In the genomic region with DNA sequence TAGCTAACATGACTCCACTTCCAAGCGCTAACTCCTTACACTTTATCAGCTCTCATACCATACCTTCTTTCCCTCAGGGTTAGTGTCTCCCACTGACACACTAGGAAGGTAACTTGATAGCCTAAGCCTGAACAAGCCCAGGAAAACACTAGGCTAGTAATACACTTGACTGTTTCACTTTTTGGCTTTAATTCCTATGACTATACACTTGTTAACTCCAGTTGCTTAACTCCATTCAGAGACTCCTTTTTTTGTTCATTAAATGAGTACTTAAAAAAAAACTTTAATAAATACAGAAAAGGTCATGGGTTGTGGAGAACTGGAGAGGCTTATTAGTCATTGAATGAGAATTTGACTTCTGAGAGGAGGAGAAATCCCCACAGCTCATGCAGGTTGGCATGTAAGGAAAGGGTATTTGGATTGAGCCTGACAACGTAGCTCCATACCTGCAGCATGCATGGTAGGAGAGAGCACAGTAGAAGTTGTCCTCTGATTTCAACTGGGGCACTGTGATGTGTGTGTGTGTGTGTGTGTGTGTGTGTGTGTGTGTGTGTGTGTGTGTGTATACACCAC, we compare ENCODE assay signal across 26 mouse cellular contexts. TPM values are rescaled to one million over a fixed set of nuclear protein-coding genes. Genes with fewer than 3 reads are reported as not detected.
DNase-seq lines count a peak whose midpoint lies in the region; ATAC-seq and TF ChIP-seq lines count a peak whose summit lies in the region.
"Had no signal": no experiment of that assay in that cellular context is flagged by ENCODE, and none has a peak within 500 bp of the region (broad histone marks: within the 10 kb centered on the region; RNA-seq: fewer than 3 reads in every experiment).

No protein-coding gene starts in this region.

- H3K4me1 ChIP-seq in kidney, adult 2 months (ENCODE audit: control insufficient read depth, insufficient read depth, low read length) = peaks cover 2% of the 10 kb centered on the region; the same call in 1 of the 2 replicates
- H3K4me1 ChIP-seq: embryonic facial prominence, embryonic 15.5 days; forebrain, embryonic 10.5 days; forebrain, embryonic 15.5 days; midbrain, embryonic 13.5 days; neural tube, embryonic 13.5 days had no signal

- H3K4me3 ChIP-seq in kidney, adult 2 months (ENCODE audit: insufficient read depth, low read depth, low read length) = no peak overlapping the region
- H3K4me3 ChIP-seq: embryonic facial prominence, embryonic 15.5 days; forebrain, embryonic 10.5 days; forebrain, embryonic 15.5 days; limb, embryonic 13.5 days; midbrain, embryonic 13.5 days; neural tube, embryonic 13.5 days had no signal

- no peak overlapping the region for H3K27ac ChIP-seq in kidney, adult 2 months (ENCODE audit: insufficient read depth, low read depth, low read length)
- H3K27ac ChIP-seq: embryonic facial prominence, embryonic 15.5 days; forebrain, embryonic 10.5 days; forebrain, embryonic 15.5 days; hindbrain, embryonic 14.5 days; limb, embryonic 13.5 days; macrophage; midbrain, embryonic 13.5 days; neural tube, embryonic 13.5 days had no signal

- peak; percentile 97 for ATAC-seq in Patski
- ATAC-seq: forebrain, embryonic 15.5 days; intestine, postnatal 0 days; midbrain, embryonic 13.5 days had no signal

- WGBS in kidney, adult 2 months = 61% methylated on average over 2 of the region's 2 CpGs

- CTCF ChIA-PET in Patski (lab: Charles Lee) = interaction anchor here (0.9 to 1.4 kb wide), 3 partner anchors 12 to 34 kb away, joined by 3 to 9 read pairs (median 3); no protein-coding TSS in a partner anchor

- POLR2A ChIA-PET in Patski (lab: Charles Lee) = interaction anchor here (0.6 to 0.8 kb wide), 2 partner anchors 10 to 85 kb away, joined by 3 read pairs; no protein-coding TSS in a partner anchor

- no peak for TF ChIP-seq POLR2A in kidney, adult 2 months (IDR thresholded peaks at IDR 0.05; ENCODE audit: low read depth, low read length)

- no peaks in the 10 kb centered on the region for H3K36me3 ChIP-seq in kidney, adult 2 months (ENCODE audit: control insufficient read depth, insufficient read depth, low read length)
- H3K36me3 ChIP-seq: G1E had no signal

- in situ Hi-C loops in Patski (cut with MboI; ENCODE audit: low pct_unique_long_range_greater_than_20kb) = no loop called here

- TF ChIP-seq CTCF in kidney, adult 2 months (conservative IDR thresholded peaks at IDR 0.05; ENCODE audit: insufficient read depth, insufficient read length, low read depth, low read length) = no peak
- no peak for TF ChIP-seq CTCF in Patski (IDR thresholded peaks at IDR 0.05)

- DNase-seq in kidney, adult 2 months = peak; percentile 8
- DNase-seq in kidney, postnatal 10 days = no peak
- DNase-seq in lung, postnatal 25 days (ENCODE audit: low spot score) = peak; percentile 7
- DNase-seq in lung, adult 18-20 months = no peak
- DNase-seq in Patski (ENCODE audit: low read depth, low spot score) = peak; percentile 58
- no peak for DNase-seq in cerebellum, postnatal 10 days
- DNase-seq: adrenal gland, postnatal 10 days; cerebellum, adult 11 months; cerebellum, adult 9-10 months; gastrocnemius, postnatal 25 days; heart, adult 18-20 months; heart, postnatal 4 days; kidney, postnatal 4 days; retina, postnatal 1 day; right cerebral cortex, postnatal 14 days; thymus, postnatal 4 days had no signal

- no peaks in the 10 kb centered on the region for H3K27me3 ChIP-seq in kidney, adult 2 months (replicated peaks; ENCODE audit: control insufficient read depth, insufficient read depth, low read length)
- H3K27me3 ChIP-seq in Patski = no peaks in the 10 kb centered on the region
- H3K27me3 ChIP-seq: embryonic facial prominence, embryonic 15.5 days; forebrain, embryonic 15.5 days; limb, embryonic 13.5 days; midbrain, embryonic 13.5 days; neural tube, embryonic 13.5 days had no signal

RNA-seq across cellular contexts. Expression of gene Tcte2, which starts 41.3 kb away (rescaled TPM):
- polyA plus RNA-seq in kidney, adult 2 months (2012; rRNA removed) = 4.3 and 5.1 TPM in 2 replicates
- polyA plus RNA-seq in Patski (2021) = 4.1 TPM
- polyA plus RNA-seq: G1E, macrophage had no signal

RNA-seq across cellular contexts. Expression of gene Afdn, which starts 42.6 kb away (rescaled TPM):
- polyA plus RNA-seq in kidney, adult 2 months (2012; rRNA removed) = 35.1 and 42.3 TPM in 2 replicates
- 167 TPM for polyA plus RNA-seq in Patski (2021)

Comparison
In these comparisons a context has a peak if more than half of its experiments do, and no peak if none do; other contexts are left out.
1. DNase-seq: peak in kidney, adult 2 months (single experiment), lung, postnatal 25 days (single experiment) and Patski (single experiment); none in kidney, postnatal 10 days (single experiment), lung, adult 18-20 months (0 of 2) and cerebellum, postnatal 10 days (0 of 2).